Mouse (Mus musculus) ES-Bruce4 (cell line): ENCODE measurements around the gene Nabp1.

Experiments used
- CTCF ChIP-seq: IDR thresholded peaks from one replicate; pipeline ENCODE4 v1.8.1; 2011; ENCODE audit warnings: low read depth, low read length
- POLR2A ChIP-seq: IDR thresholded peaks from one replicate; pipeline ENCODE4 v1.8.1; 2011; ENCODE audit warnings: low read length; ENCODE audit not compliant: insufficient read depth

DNA sequence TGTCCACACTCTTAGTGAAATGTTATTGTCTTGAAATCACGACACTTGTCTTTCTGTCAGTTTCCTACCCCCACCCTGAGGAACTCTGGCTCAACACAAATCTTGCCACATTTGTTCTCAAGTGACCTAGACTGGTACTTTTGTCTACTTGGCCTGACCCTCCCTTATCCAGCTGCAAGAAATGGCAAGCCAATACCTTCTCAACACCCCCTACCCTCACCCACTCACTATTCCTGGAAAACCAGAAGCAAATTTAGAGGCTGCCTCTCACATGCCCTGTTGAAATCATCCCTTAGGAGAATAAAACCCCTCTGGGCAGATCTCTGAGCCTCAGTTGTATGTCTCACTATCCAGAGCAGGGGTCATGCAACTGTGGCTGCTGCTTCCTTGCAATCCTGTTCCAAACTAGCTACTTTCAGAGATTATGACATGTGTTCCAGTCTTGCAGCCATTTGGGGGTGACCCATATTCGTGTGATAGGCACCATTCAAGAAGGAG lies 20.4 kb upstream of the Nabp1 start:
- TF ChIP-seq CTCF (no peak), POLR2A (no peak)
